Mouse (Mus musculus): ENCODE measurements around the gene Zfp786.

- no peak for TF ChIP-seq POLR2A (IDR thresholded peaks at IDR 0.05; ENCODE audit: low read depth, low read length)
- no peak for TF ChIP-seq CTCF (conservative IDR thresholded peaks at IDR 0.05; ENCODE audit: insufficient read depth, insufficient read length, low read depth, low read length)
Measured at GRCm38 (mm10) chr6:47792533-47792932, 38.1 kb downstream of the Zfp786 start.

Measured in kidney, adult 2 months (tissue).